Mouse (Mus musculus) heart, adult 2 months (tissue): Measurements from ENCODE around the gene Alad. TPM values are rescaled to one million over a fixed set of nuclear protein-coding genes. Genes with fewer than 3 reads are reported as not detected.

Experiments
- DNase-seq, 2 experiments: peaks; one replicate each; pipeline ENCODE4 v3.0.0; 2021
- H3K27ac ChIP-seq: fragments of 200-600 bp; 2 replicates; pipeline ENCODE4 v1.8.1; 2022
- H3K27me3 ChIP-seq: fragments of 200-500 bp; 2 replicates; pipeline ENCODE4 v1.6.1; 2012; ENCODE audit warnings: mild to moderate bottlenecking, low read length, inconsistent platforms, mixed read lengths; ENCODE audit not compliant: control insufficient read depth, insufficient read depth
- H3K36me3 ChIP-seq: fragments of 200-500 bp; 2 replicates; pipeline ENCODE4 v1.6.1; 2012; ENCODE audit warnings: low read length, inconsistent platforms; ENCODE audit not compliant: control insufficient read depth, insufficient read depth
- H3K4me1 ChIP-seq: fragments of 200-500 bp; 2 replicates; pipeline ENCODE4 v1.6.1; 2011; ENCODE audit warnings: low read length; ENCODE audit not compliant: control insufficient read depth, insufficient read depth
- H3K4me3 ChIP-seq: fragments of 200-600 bp; 2 replicates; pipeline ENCODE4 v1.8.1; 2022
- H3K79me2 ChIP-seq: fragments of 200-500 bp; replicated peaks from 2 replicates; pipeline ENCODE4 v1.6.1; 2012; ENCODE audit warnings: mild to moderate bottlenecking, inconsistent platforms, low read length, moderate library complexity, mixed read lengths; ENCODE audit not compliant: control insufficient read depth, insufficient read depth
- H3K9ac ChIP-seq: fragments of 200-500 bp; 2 replicates; pipeline ENCODE4 v1.6.1; 2012; ENCODE audit warnings: low read depth, mild to moderate bottlenecking, control low read depth, inconsistent platforms, low read length, mixed read lengths
- CTCF ChIP-seq: fragments of 200-600 bp; IDR thresholded peaks from 2 replicates; pipeline ENCODE4 v1.8.1; 2022; ENCODE audit warnings: antibody characterized with exemption, mild to moderate bottlenecking, moderate library complexity
- EP300 ChIP-seq: fragments of 200-500 bp; IDR thresholded peaks from 2 replicates; pipeline ENCODE4 v1.6.1; 2011; ENCODE audit warnings: low read depth, low read length, control low read depth; ENCODE audit not compliant: insufficient read depth
- POLR2A ChIP-seq: fragments of 200-500 bp; IDR thresholded peaks from 2 replicates; pipeline ENCODE4 v1.6.1; 2011; ENCODE audit warnings: mild to moderate bottlenecking, low read depth, low read length, control low read depth; ENCODE audit not compliant: insufficient read depth
- WGBS: fragments of 180-500 bp; shearing (Covaris S2); methylation state at CpG from one replicate; pipeline ENCODE4 v1.1.7; 2018; 5-methylcytosine and 5-hydroxymethylcytosine counted together
- intact Hi-C: fragments of 180-260 bp; cut with DNase I; formaldehyde crosslinking; loops from one replicate; pipeline ENCODE4 v1.15.1; 2025
- polyA plus RNA-seq: library from polyadenylated mRNA; depleted of rRNA; stranded (reverse); fragments of >200 nt; gene quantifications from 2 replicates; pipeline ENCODE4 v1.2.3, GENCODE M21; 2012; rRNA removed
- total RNA-seq, 2 experiments: library from RNA; stranded (reverse); gene quantifications; 2 replicates each; pipeline ENCODE4 v1.2.3; 2021

The Alad gene
- total and polyA plus RNA-seq, 3 experiments: 65.6 to 126 (median 70.8) TPM

- DNase-seq: no peak
- Histone ChIP-seq H3K4me1 (peaks cover 5% of the 10 kb centered on the region), H3K27ac (no peak overlapping the region), H3K4me3 (no peak overlapping the region), H3K27me3 (no peaks in the 10 kb centered on the region), H3K36me3 (peaks cover 4% of the 10 kb centered on the region; the same call in 1 of the 2 replicates), H3K9ac (no peak overlapping the region), H3K79me2 (no peaks in the 10 kb centered on the region)
- no peak for TF ChIP-seq POLR2A
- 78% methylated on average over 2 of the region's 2 CpGs for WGBS
- intact Hi-C loops: no loop called here
Observed at GRCm38 (mm10) chr4:62475131-62475530, 44.6 kb downstream of the Alad start.

GRCm38 (mm10) chr4:62472071-62472470 lies 47.6 kb downstream of the Alad start:
- Histone ChIP-seq H3K27ac (no peak overlapping the region), H3K4me3 (no peak overlapping the region), H3K27me3 (no peaks in the 10 kb centered on the region), H3K36me3 (no peaks in the 10 kb centered on the region), H3K4me1 (peaks cover 2% of the 10 kb centered on the region), H3K9ac (no peak overlapping the region), H3K79me2 (no peaks in the 10 kb centered on the region)
- TF ChIP-seq CTCF (no peak), EP300 (no peak), POLR2A (no peak)
- intact Hi-C loops: loop anchor here (5.0 kb wide), 1 partner anchor 45 kb away; the partner anchor contains the start of gene Alad
- WGBS: 94% methylated on average over 2 of the region's 2 CpGs
- no peak for DNase-seq

DNA sequence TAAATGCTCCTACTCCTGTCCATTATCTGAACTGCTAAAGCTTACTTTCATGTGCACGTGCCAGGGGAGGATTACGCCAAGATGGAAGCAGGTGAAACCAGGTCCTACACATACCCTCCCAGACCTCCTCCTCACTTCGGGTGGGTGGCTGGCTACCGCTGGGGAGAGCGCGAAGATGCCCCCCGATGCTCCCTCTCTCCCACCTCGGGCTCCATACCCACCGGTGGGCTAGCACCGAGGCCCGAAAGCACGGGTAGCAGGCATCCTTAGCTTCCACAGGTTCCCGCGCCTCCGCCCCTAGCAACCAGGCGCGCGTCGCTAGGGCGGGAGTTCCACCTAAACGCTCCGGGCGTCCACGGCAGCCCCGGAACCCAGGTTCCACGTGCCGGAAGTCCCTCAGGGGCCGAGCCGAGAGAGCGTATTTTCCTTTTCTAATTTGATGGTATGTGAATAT lies 49.1 kb downstream of the Alad start, which contains the start of gene Wdr31:
Gene Wdr31 (minus strand): TSS at position 299 of the 454 bp plus-strand sequence.
- Histone ChIP-seq H3K79me2 (no peaks in the 10 kb centered on the region), H3K27me3 (no peaks in the 10 kb centered on the region), H3K4me3 (peak within 1 kb of the TSS; percentile 53), H3K27ac (0 out of 2 replicates have a peak within 1 kb of the TSS, but pooled peaks have one; percentile 26), H3K9ac (peak within 1 kb of the TSS; percentile 76), H3K36me3 (no peaks in the 10 kb centered on the region), H3K4me1 (peaks cover 2% of the 10 kb centered on the region)
- peak; percentile 73 to 80 for DNase-seq
- TF ChIP-seq CTCF (no peak), POLR2A (no peak), EP300 (no peak)
- intact Hi-C loops: loop anchor here (5.0 kb wide), 1 partner anchor 47 kb away; the partner anchor contains the start of gene Alad
- WGBS: 2% methylated on average over 30 of the region's 30 CpGs

- Histone ChIP-seq H3K4me1 (peaks cover 2% of the 10 kb centered on the region), H3K36me3 (no peaks in the 10 kb centered on the region), H3K9ac (no peak overlapping the region), H3K27me3 (no peaks in the 10 kb centered on the region), H3K4me3 (no peak overlapping the region), H3K79me2 (no peaks in the 10 kb centered on the region), H3K27ac (no peak overlapping the region)
- intact Hi-C loops: no loop called here
- TF ChIP-seq CTCF (peak; percentile 41), EP300 (no peak)
- 92% methylated on average over 1 of the region's 1 CpGs for WGBS
- no peak for DNase-seq
Observed at GRCm38 (mm10) chr4:62468158-62468557, 51.6 kb downstream of the Alad start.

- Histone ChIP-seq H3K27me3 (no peaks in the 10 kb centered on the region), H3K4me1 (no peaks in the 10 kb centered on the region), H3K27ac (no peak overlapping the region), H3K36me3 (no peaks in the 10 kb centered on the region), H3K9ac (no peak overlapping the region), H3K79me2 (no peaks in the 10 kb centered on the region), H3K4me3 (no peak overlapping the region)
- intact Hi-C loops: no loop called here
- 78% methylated on average over 2 of the region's 2 CpGs for WGBS
- DNase-seq: no peak
- TF ChIP-seq EP300: no peak
- TF ChIP-seq CTCF: no peak
- TF ChIP-seq POLR2A: no peak
Observed at GRCm38 (mm10) chr4:62463124-62463523, 56.6 kb downstream of the Alad start.

DNA sequence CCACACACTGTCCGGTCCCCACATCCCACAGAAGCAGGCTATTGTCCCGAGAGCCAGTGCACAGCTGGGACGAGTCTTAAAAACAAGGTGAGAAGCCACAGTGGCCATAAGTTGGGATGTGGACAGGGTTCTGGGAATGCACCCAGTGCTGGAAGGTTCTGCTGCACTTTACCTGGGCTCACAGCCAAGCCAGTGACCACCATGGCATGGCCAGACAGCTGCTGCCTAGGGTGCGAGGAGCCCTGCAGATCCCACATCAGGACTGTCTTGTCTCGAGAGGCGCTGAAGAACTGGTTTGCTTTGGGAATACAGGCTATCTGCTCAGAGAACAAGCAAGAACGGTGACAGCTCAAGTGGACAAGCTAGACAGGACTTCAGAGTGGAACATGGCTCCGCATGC lies 59.4 kb downstream of the Alad start:
- TF ChIP-seq EP300 (no peak), POLR2A (no peak), CTCF (no peak)
- intact Hi-C loops: no loop called here
- no peak overlapping the region for H3K4me3 ChIP-seq
- no peak overlapping the region for H3K9ac ChIP-seq
- DNase-seq: no peak
- H3K27me3 ChIP-seq: no peaks in the 10 kb centered on the region
- H3K27ac ChIP-seq: no peak overlapping the region
- H3K4me1 ChIP-seq: no peaks in the 10 kb centered on the region
- WGBS: 88% methylated on average over 8 of the region's 8 CpGs
- no peaks in the 10 kb centered on the region for H3K79me2 ChIP-seq
- H3K36me3 ChIP-seq: no peaks in the 10 kb centered on the region

Other genes with a start within 250 kb of the Alad start
- gene Fkbp15, start 159.4 kb downstream of the Alad start, total RNA-seq: 10 to 100 TPM; 16.6 to 19.6 TPM
- 14.7 and 19.4 TPM in 2 replicates for gene Fkbp15, start 159.4 kb downstream of the Alad start, polyA plus RNA-seq
- 10 to 100 TPM; 17.4 to 19.1 TPM for gene Slc31a1, start 159.2 kb downstream of the Alad start, total RNA-seq
- 14.8 and 25.5 TPM in 2 replicates for gene Slc31a1, start 159.2 kb downstream of the Alad start, polyA plus RNA-seq
- gene Cdc26, start 111.3 kb downstream of the Alad start, total RNA-seq: 10 to 100 TPM; 44.6 to 47.7 TPM
- gene Cdc26, start 111.3 kb downstream of the Alad start, polyA plus RNA-seq: 23.8 and 49.8 TPM in 2 replicates
- 1 to 10 TPM; 9.9 TPM for gene Prpf4, start 111.1 kb downstream of the Alad start, total RNA-seq
- gene Prpf4, start 111.1 kb downstream of the Alad start, polyA plus RNA-seq: 7.4 and 11.3 TPM in 2 replicates
- gene Rnf183, start 84.7 kb downstream of the Alad start, total RNA-seq: not detected
- gene Rnf183, start 84.7 kb downstream of the Alad start, polyA plus RNA-seq: not detected in 2 replicates
- under 1 TPM; 0.20 to 0.57 TPM for gene Wdr31, start 49.0 kb downstream of the Alad start, total RNA-seq
- gene Wdr31, start 49.0 kb downstream of the Alad start, polyA plus RNA-seq: 0.35 and 0.50 TPM in 2 replicates
- under 1 TPM; 0.09 to 0.13 TPM for gene Bspry, start 39.9 kb downstream of the Alad start, total RNA-seq
- 0.41 and 1.2 TPM in 2 replicates for gene Bspry, start 39.9 kb downstream of the Alad start, polyA plus RNA-seq
- 1 to 10 TPM; 3.9 to 4.0 TPM for gene Hdhd3, start 16.5 kb downstream of the Alad start, total RNA-seq
- 9.0 and 11.2 TPM in 2 replicates for gene Hdhd3, start 16.5 kb downstream of the Alad start, polyA plus RNA-seq
- gene Pole3, start 5.2 kb upstream of the Alad start, total RNA-seq: 10 to 100 TPM; 16.1 to 19.1 TPM
- 10.5 and 18.0 TPM in 2 replicates for gene Pole3, start 5.2 kb upstream of the Alad start, polyA plus RNA-seq
- gene 4933430I17Rik, start 5.5 kb upstream of the Alad start, total RNA-seq: not detected
- not detected in 2 replicates for gene 4933430I17Rik, start 5.5 kb upstream of the Alad start, polyA plus RNA-seq
- 10 to 100 TPM; 23.5 to 33.7 TPM for gene Rgs3, start 39.9 kb upstream of the Alad start, total RNA-seq
- gene Rgs3, start 39.9 kb upstream of the Alad start, polyA plus RNA-seq: 48.1 and 49.4 TPM in 2 replicates